Mouse (Mus musculus) ZHBTc4 (cell line): ENCODE data around the gene Lrrc32.

Experiments used
- DNase-seq: peaks from one replicate; pipeline ENCODE4 v3.0.0-alpha.2; 2011; ENCODE audit warnings: low read depth, low spot score

The Lrrc32 gene

DNA sequence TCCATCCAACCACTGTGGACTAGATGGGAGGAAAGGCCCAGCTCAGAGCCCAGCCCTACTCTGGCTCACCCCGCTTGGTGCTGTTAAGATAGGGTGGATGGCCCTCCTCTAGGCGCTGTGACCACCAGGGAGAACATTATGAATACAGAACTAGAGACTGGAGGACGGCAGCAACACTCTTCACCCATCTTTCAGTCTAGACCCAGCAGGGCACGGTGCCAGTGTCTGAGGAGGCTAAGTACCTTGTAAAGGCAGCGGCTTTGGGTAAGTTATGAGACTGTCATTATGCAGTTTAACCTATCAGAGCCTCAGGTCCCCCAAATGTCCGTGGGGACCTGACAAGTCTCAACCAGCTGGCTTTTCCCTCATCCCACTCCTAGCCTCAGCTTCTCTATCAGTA is at the start of gene Lrrc32:
Gene Lrrc32, plus strand, starts transcription at position 153 of the 400 bp plus-strand sequence.
- DNase-seq, result no peak

- peak; percentile 42 for DNase-seq
Observed at GRCm38 (mm10) chr7:98439956-98440466, 49.1 kb upstream of the Lrrc32 start, which contains the start of gene Gucy2d. Gucy2d (plus strand) TSS chr7:98440416.

DNA sequence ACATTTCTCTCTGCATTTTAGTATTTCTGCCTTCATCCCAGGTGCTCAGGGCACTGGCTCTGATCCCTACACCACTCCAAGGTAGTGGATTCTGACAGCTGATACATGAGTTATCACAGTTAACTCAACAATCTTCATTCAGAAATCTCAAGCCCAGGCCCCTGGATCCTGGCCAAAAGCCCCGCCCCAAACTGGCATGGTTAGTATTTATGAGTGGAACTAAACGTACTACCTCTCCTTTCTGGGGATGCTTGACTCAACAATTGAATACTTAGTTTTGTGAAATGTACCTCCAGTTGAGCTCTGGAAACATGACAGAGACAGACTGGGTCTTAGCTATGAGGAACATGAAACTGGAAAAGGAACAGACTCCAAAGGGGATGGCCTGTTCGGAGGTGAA is 42.2 kb upstream of the Lrrc32 start:
- no peak for DNase-seq

GRCm38 (mm10) chr7:98447585-98448308 is 41.3 kb upstream of the Lrrc32 start:
- peak; percentile 66 for DNase-seq

DNA sequence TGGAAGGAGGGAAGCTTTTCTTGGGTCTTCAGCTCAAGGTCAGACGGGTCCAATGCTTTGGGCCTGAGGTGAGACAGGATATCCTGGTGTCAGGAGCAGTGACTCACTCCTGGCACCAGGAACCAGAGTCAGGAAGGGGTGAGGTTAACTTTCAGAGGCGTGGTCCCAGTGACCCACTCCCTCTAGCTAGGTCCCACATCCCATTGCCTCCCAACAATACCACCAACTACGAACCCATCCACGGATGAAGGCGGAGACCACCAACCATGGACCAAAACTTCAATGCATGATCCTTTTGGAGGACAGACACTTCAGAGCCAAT is 40.8 kb upstream of the Lrrc32 start:
- no peak for DNase-seq

DNA sequence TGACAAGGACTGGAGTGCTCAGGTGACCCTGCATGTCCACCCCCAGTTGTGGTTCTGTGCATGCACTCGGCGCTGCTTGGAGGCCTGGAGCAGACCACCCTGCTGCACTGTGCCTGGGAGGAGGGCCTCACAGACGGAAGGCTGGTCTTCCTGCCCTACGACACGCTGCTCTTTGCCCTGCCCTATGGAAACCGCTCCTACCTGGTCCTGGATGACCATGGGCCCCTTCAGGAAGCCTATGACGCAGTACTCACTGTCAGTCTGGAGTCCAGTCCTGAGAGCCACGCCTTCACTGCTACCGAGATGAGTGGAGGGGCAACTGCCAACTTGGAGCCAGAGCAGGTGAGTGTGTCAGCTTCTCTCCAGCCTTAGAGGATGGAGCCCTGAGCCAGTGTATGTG is 39.4 kb upstream of the Lrrc32 start:
- DNase-seq, result no peak

DNA sequence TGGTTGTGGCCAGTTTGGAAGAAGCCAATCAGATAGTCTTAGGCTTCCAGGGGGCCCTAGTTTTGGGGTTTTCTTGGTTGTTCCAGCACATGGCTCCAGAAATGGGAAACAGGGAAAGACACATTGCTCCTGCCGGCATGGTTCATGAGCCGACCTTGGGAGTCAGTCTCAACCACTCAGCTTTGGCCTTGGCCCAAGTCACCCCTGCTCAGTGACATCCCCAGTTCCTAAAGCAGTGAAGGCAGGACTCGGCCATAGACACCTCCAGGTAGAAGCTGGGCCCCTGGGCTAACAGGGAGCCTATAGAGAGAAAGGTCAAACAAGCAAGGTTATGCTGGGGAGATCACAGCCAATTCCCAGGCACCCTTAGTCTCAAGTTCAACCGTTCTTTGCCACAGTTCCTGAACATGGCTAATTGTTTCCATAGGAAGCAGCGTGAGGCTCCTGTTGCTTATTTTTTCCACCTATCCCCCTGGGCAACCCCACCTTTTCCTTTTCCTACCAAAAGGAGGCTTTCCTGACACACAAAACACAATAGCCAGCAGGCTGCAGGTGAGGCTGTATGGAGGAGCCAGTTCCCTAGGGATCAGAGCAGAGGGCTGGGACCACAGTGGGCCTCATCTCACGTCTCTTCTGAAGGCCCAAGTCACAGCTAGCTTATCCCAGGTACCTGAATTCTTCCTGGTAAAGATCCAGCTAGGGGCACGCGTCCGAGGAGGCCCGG is 34.5 kb upstream of the Lrrc32 start:
- no peak for DNase-seq

DNA sequence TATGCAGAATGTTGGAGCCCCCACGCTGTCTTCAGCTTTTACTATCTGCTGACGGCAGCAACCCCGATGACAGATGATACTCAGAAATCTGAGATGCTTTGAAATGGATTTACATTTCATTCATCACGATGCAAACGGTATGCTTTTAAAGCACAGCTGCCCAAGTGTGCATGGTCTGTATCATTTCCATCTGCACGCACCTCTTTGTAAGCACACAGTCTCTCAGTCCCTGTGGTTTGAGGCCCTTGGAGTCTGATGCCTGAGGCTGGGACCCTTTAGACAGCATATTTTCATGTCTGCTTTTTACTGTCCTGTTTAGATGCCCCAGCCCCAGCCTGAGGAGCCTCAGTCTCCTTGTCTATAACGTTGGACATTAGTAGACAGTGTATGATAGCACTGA is 28.8 kb upstream of the Lrrc32 start:
- DNase-seq, result no peak

- no peak for DNase-seq
Observed at GRCm38 (mm10) chr7:98469089-98469488, 20.0 kb upstream of the Lrrc32 start.

GRCm38 (mm10) chr7:98472529-98472928 is 16.6 kb upstream of the Lrrc32 start:
- DNase-seq, result no peak

GRCm38 (mm10) chr7:98474558-98474957 is 14.5 kb upstream of the Lrrc32 start:
- no peak for DNase-seq

DNA sequence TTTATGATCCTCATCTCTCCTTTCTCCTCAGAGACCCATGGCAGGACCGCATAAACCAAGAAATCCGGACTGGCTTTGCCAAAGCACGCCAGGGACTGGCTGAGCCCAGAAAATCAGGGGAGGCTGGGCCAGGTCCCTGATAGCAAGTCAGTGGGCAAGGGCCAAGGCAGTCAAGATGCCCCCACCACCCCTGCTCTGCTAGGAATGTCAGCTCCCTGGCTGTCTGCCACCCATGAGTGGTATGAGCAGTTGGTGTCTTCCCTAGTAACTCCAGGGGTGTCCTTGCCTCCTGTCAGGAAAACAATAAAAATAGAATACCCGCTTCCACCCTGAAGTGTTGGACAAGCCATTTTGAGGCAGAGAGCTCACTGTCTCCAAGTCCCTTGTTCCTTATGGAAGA is 11.9 kb upstream of the Lrrc32 start:
- no peak for DNase-seq

- no peak for DNase-seq
Observed at GRCm38 (mm10) chr7:98480481-98480880, 8.6 kb upstream of the Lrrc32 start.

GRCm38 (mm10) chr7:98481066-98481734 is 7.9 kb upstream of the Lrrc32 start:
- peak; percentile 71 for DNase-seq

DNA sequence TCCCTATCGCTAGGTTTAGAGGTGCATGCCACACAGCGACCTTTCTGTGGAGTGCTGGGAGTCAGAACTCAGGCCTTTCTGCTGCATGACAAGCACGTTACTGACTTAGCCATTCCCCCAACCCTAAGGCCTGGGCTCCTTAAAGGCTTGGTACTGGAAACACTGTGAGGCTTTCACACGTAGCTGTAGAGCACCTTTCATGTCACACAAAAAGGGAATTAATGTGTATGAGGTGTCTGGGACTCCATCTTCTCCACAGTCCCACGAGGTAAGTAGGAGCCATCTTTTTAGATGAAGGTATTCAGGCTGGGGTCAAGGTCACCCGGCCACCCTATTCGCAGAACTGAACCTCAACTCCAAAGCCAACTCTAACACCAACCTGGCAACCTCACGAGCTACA is 7.2 kb upstream of the Lrrc32 start:
- no peak for DNase-seq

DNA sequence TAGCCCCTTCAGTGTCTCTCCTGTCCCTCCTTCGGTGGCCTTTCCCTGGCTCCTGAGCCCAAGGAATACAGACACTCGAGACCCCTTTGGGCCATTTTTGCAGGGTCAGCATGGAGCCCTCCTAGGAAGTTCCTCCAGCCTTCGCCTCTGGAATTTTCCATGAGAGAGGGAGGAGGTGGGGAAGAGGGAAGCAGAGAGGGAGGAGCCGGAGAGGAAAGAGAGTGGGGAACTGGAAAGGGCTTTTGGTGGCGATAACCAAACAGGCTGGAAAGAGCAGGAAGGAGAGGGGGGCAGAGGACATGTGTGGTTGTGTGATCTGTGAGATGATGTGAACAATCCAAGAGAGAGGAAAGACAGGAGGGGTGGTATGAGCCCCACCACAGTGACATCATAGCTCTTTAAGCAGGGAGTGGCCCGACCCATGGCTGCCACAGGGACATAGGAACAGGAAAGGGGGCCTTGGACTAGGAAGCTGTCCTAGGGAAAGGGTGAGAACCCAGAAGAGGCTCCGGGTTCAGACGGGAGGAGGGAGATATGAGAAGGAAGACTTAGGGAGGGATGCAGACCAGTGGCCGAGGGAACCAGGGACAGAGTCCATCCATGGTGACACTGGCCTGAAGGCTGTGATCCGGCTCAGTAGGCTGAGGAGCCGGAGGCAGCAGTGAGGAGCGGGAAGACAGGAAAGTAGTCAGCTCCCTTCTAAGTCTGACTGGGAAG is 6.4 kb upstream of the Lrrc32 start:
- DNase-seq, result no peak

- no peak for DNase-seq
Observed at GRCm38 (mm10) chr7:98483268-98483607, 5.8 kb upstream of the Lrrc32 start.

GRCm38 (mm10) chr7:98484878-98485277 is 4.2 kb upstream of the Lrrc32 start:
- no peak for DNase-seq

- no peak for DNase-seq
Observed at GRCm38 (mm10) chr7:98485508-98485907, 3.6 kb upstream of the Lrrc32 start.

- no peak for DNase-seq
Observed at GRCm38 (mm10) chr7:98486471-98486917, 2.6 kb upstream of the Lrrc32 start.

DNA sequence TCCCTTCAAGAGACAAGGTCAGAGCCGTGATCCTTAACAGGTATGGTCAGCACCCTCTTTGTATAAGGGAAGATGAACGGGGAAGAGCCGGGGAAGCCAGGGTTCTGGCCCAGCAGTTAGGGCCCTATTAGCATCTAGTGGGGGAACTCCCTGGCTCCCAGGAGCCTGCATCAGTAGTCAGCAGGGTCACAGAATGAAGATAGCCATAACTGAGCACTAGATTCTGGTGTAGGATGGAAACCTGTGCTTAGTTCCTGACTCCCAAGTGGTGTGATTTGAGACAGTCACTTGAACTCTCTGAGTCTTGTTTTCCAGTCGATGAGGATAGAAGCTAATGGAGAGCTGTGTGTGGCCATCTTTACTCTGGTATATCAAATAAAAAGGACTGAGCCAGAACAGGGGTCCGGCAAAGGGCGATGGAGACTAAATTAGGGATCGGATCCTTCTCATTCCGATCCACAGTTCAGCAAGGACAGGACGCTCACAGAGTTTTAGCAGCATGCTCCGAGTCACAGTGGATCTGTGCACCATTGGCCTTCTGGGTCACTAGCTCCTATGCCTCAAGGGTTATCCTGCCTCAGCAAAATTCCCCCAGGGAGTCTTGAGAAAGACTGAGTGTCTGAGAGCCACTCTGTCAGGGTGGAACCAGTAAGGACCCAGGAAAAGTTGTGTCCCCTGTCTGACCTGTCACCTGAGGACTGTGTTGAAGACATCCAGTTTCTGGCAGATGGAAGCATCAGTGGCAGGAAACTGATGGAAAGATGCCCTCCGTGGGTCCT is 1.7 kb upstream of the Lrrc32 start:
- no peak for DNase-seq
